Mouse (Mus musculus) ovary, adult 2 months (tissue): ENCODE measurements around the gene Mfn2. TPM values are rescaled to one million over a fixed set of nuclear protein-coding genes. Genes with fewer than 3 reads are reported as not detected.

Experiments
- polyA plus RNA-seq: library from polyadenylated mRNA; depleted of rRNA; stranded (reverse); fragments of >200 nt; gene quantifications from 2 replicates; pipeline ENCODE4 v1.2.3, GENCODE M21; 2012; rRNA removed

Gene Mfn2
- polyA plus RNA-seq = 42.5 and 48.6 TPM in 2 replicates

DNA sequence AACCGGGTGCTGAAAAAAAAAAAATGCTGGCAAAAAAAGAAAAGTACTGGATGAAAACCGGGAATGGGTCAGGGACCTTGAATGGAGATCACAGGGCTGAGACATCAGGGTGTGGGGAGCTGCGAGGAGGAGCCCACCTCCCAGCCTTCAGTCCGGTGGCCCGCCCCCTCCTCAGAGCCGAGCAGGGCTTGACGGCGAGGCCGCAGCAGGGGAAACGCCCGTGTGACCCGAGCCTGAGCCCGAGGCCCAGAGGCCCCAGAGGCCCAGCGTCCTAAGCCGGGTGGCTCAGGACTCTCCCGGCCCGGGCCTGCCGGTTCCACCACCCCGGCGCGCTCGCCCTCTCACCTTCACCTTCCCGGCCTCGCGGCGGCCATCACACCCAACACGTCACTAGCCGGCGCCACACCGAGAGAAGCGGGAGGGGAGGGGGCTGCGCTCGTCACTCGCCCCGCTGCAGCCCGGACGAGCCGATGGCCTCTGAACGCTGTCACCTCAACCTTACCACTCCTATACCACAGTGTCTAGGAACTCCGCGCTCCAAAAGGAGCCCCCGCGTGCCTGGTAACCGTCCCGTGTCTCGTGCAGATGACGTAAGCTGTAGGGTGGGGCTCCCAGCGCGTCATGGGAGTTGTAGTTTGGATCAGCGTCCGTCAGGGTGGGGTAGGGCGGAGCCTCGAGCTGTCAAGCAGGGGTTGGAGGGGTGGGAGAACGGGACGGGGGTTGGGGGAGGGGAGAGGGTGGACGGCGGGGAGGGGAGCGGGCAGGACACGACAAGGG lies at the start of gene Mfn2:
TSS of gene Mfn2 (minus strand) at position 392 of the 777 bp plus-strand sequence.

DNA sequence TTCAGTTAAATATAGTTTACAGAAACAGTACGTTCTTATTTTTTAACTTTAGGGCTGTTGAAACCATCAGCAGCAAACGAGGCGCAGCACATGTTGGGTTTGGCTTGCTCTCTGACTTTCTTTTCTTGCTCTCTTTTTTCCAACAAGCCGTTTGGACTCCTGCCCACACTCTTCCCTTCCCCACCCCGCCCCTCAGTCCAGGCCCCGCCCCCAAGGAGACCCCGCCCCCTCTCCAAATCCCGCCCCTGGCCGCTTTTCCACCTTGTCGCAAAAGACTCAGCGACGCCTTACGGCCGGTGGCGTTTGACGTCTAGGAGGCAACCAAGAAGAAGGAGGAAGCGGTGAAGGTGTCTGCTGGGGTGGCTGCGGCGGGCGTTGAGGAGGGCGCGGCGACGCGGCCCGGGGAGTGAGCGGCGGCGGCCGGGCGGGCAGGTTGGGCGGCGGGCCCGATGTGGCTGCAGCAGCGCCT lies 36.1 kb upstream of the Mfn2 start, which contains the start of gene 2510039O18Rik:
TSS of gene 2510039O18Rik (plus strand) at position 320 of the 469 bp plus-strand sequence.

DNA sequence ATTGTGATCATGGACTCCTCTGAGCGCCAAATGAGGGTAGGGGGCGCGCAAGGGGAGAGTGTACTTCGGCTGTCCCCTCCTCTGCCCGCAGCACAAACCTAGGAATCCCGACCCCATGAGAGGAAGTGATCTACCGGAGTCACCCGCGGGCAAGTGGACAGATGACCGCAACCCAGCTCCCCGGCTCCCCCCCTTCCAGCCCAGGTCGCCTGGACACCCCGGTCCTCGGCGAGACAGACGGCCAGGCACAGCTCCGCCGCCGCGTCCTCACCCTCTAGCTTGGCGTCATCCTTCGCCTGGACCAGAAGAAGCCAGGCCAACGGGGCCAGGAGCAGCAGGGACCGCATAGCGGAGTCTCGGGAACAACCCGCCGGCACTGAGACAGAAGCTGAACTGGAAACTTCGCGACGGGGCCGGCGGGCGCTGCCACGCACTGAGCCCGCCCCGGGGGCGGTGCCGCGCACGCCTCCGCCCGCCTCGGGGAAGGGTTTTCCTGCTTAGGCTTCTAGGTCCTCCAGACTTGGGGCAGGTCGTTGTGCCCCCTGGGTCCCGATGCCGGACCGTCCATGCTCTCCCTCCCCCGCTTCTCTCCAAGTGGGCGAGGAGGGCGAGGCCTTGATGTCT lies 31.9 kb upstream of the Mfn2 start, which contains the start of gene Plod1:
TSS of gene Plod1 (minus strand) at position 437 of the 624 bp plus-strand sequence.

DNA sequence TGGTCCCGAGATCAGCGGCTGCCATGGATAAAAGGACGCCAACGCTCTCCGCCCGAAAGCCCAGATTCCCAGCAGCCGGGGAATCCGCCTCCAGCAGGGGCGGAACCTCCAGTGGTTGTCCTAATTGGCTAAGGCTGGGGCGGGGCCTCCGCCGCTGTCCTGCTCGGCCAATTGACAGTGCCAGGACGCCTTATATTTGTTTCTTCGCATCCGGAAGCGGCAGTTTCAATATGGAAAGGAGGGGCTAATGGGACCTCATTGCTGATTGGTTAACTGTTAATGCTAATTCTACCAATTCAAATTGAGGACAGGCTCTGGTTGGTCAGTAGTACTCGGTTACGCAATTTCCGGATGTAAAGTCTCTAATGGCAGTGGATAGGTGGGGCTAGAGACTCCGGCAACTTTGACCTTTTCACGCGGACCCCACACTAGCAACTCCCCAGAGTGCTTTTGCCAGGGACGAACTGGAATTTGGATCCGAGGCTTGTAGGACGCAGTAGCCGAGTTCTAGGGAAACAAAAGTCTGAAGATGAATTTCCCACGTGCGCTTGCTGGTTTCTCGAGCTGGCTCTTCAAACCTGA lies 36.0 kb downstream of the Mfn2 start, which contains the start of the genes Miip and Fv1:
TSS of gene Miip (minus strand) at position 367 of the 582 bp plus-strand sequence.
TSS of gene Fv1 (plus strand) at position 530 of the 582 bp plus-strand sequence.

DNA sequence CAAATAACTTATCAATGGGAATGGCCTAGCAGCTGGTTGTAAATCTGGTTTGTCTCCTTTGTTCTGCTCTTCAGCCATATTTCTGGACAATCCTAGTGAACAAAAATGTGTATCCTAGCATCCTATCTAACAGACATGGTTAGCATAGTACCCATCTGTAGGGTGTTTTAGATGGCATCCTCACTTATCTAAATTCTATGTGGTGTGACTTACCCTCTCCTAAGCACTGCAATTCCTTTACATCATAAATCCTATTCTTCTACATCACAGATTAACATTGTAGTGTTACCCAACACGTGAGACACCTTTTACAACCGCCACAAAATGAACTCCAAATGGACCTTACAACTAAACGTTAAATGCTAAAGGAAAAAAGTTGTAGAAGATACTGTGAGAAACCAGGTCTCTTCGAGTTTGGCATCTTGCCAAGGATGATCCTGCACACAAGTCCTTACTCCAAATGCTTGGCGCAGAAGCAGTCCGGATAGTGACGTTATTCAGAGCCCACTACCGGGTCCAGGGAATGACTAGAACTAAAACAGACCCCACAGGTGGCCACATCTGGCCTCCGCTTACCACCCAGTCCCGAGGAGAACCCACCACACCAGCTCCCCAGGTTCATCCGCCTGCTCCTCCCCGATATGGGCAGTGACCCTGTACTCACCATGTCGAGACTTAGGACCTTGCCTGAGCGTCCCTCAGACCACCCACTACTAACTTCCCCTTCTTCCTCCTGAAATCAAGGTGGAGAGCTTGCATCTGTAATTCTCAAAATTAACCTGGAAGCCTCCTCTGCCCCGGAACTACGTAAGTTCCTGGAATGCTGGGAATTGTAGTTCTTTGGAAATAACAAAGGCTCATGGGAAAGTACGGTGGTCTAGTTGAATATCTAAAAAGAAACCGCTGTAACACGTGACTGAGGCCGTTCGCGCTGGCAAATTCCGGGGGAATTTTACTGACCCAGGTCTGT lies 56.6 kb downstream of the Mfn2 start, which contains the start of gene Zfp933:
TSS of gene Zfp933 (minus strand) at position 753 of the 970 bp plus-strand sequence.

Other genes with a start within 250 kb of the Mfn2 start
- gene Zfp534, start 202.2 kb downstream of the Mfn2 start, polyA plus RNA-seq = not detected in 2 replicates
- gene Zfp984, start 94.9 kb downstream of the Mfn2 start, polyA plus RNA-seq = 0.16 and 0.18 TPM in 2 replicates
- gene Zfp933, start 56.3 kb downstream of the Mfn2 start, polyA plus RNA-seq = 0.33 and 0.36 TPM in 2 replicates
- 78.7 and 87.3 TPM in 2 replicates for gene Miip, start 35.9 kb downstream of the Mfn2 start, polyA plus RNA-seq
- 0.87 and 1.2 TPM in 2 replicates for gene Fv1, start 35.7 kb downstream of the Mfn2 start, polyA plus RNA-seq
- gene Plod1, start 32.1 kb upstream of the Mfn2 start, polyA plus RNA-seq = 58.8 and 82.3 TPM in 2 replicates
- 135 and 150 TPM in 2 replicates for gene 2510039O18Rik, start 36.2 kb upstream of the Mfn2 start, polyA plus RNA-seq
- gene Nppb, start 81.1 kb upstream of the Mfn2 start, polyA plus RNA-seq = not detected in 2 replicates
- gene Nppa, start 96.0 kb upstream of the Mfn2 start, polyA plus RNA-seq = 0.26 TPM in 1 of 2 replicates, not detected in the other
- gene Clcn6, start 134.1 kb upstream of the Mfn2 start, polyA plus RNA-seq = 13.8 and 14.0 TPM in 2 replicates
- 48.6 and 54.9 TPM in 2 replicates for gene Mthfr, start 134.4 kb upstream of the Mfn2 start, polyA plus RNA-seq
- gene Agtrap, start 183.3 kb upstream of the Mfn2 start, polyA plus RNA-seq = 54.8 and 69.8 TPM in 2 replicates
- 37.3 and 40.0 TPM in 2 replicates for gene Mad2l2, start 225.7 kb upstream of the Mfn2 start, polyA plus RNA-seq
- gene Draxin, start 226.0 kb upstream of the Mfn2 start, polyA plus RNA-seq = 0.47 and 0.78 TPM in 2 replicates
- gene Fbxo6, start 247.4 kb upstream of the Mfn2 start, polyA plus RNA-seq = 52.9 and 61.3 TPM in 2 replicates